Mouse (Mus musculus): ENCODE data around the gene Aqp6. TPM values are rescaled to one million over a fixed set of nuclear protein-coding genes. Genes with fewer than 3 reads are reported as not detected.

Gene Aqp6
- polyA plus RNA-seq, 1 experiment from 2014 or later, result not detected

DNA sequence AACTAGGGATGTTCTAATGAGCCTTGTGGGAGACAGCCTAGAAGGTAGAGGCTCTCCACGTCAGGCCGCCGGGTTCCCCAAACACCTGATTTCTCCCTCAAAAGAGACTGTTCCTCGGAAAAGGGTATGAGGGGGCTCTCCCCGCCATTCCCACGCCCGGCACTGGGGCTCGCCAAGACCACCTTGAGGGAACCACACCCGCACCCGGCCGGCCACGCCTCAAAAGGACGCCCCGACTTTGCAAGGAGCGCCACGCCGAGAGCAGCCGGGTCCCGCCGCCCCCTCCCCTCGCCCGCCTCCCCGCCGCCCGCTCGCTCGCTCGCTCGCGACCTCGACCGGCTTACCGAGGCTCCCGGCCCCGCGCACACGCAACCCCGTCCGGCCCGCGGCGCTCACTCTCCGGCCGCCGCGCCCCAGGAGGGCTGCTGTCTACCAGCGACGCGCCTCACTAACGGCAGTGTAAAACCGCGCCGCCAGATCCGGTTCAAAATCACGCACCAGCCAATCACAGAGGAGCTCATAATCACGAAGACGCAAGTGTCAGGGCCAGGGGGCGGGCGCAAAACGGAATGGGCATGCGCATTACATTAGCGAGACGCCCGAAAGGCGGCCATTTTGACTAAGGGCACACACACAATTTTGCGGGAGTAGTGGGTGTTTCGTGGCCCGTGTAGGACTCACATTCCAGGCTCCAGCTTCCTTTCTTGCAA, 50.1 kb downstream of the Aqp6 start, which contains the start of gene Racgap1:
Gene Racgap1, minus strand, starts transcription at position 494 of the 710 bp plus-strand sequence.
- no peak within 1 kb of the TSS for H3K27ac ChIP-seq
- peak; percentile 95 for ATAC-seq (ENCODE audit: low FRiP score, low read depth)

DNA sequence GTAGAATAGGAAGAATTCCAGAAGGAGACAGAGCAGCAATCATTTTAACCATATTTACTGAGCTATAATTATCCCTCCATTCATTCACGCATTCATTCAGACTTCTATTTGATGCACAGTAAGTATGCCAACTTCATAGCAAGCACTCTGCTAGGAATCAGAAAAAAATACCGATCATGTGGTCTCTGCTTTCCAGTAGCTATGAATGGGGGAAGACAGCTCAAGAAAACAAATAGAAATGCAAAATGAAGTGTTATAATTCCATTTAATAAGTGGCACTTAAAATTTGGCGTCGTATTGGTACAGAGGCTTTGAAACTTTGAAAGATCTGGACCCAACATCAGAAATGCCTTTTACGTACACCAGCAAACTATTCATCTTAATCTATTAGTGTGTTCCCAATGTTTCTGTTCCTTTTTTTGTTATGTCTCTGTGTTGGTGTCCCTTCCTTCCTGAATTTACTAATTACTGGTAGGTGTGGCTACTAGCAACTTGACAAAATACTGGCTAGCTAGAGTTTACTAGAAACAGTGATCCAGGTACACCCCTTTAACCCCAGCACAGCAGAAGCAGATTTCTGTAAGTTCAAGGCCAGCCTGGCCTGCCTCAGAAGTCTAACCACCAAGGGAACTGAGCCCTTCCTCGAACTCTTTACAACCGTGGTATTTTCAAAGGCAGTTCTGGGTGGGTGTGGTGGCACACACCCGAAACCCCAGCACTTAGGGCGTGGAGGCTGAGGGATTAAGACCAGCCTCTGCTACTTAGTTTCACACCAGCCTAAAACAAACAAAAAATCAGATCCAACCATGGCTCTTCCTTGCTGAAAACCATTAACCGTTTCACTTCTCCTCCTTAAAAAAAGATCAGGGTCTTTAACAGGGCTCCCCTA, 51.0 kb downstream of the Aqp6 start:
- Histone ChIP-seq H3K9ac (0 out of 2 replicates have a peak overlapping the region, but pooled peaks have one; percentile 8), H3K27ac (no peak overlapping the region), H3K4me3 (peak overlapping the region; percentile 87), H3K9me3 (no peaks in the 10 kb centered on the region), H3K4me2 (replicated peaks) (peak overlapping the region; percentile 79), H3K4me1 (peaks cover 48% of the 10 kb centered on the region), H3K27me3 (peaks cover 49% of the 10 kb centered on the region), H3K36me3 (no peaks in the 10 kb centered on the region)
- WGBS, result 71% methylated on average over 10 of the region's 10 CpGs
- ATAC-seq (ENCODE audit: low FRiP score, low read depth), result no peak

More for the DNA sequence above, 50.1 kb downstream of the Aqp6 start, which contains the start of gene Racgap1:
- H3K36me3 ChIP-seq, result no peaks in the 10 kb centered on the region
- no peaks in the 10 kb centered on the region for H3K9me3 ChIP-seq
- peak within 1 kb of the TSS; percentile 83 for H3K9ac ChIP-seq
- WGBS, result under 1% methylated on average over 62 of the region's 68 CpGs
- peak within 1 kb of the TSS; percentile 87 for H3K4me3 ChIP-seq
- peaks cover 41% of the 10 kb centered on the region for H3K27me3 ChIP-seq
- H3K4me2 ChIP-seq (replicated peaks), result peak within 1 kb of the TSS; percentile 79
- H3K4me1 ChIP-seq, result peaks cover 50% of the 10 kb centered on the region

DNA sequence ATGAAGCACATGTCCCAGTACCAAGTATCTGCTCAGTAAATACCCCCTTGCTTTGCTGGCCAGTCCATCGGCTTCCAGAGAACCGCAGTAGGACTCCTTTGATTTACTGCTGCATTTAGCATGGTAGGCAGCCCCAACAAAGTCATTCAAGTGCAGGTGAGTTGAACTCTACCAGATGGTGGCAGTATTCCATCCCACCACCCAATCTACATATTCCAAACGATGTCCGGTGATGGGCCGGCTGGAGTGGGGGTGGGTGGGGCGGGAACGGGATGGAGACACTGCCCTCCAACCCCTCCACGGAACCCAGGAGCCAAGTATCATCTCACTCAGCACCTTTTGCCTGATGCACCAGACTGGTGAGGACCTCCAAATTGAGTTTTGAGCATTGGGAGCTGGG, 52.1 kb downstream of the Aqp6 start:
- no peaks in the 10 kb centered on the region for H3K9me3 ChIP-seq
- ATAC-seq (ENCODE audit: low FRiP score, low read depth), result no peak
- H3K4me3 ChIP-seq, result peak overlapping the region; percentile 30
- H3K4me1 ChIP-seq, result peaks cover 37% of the 10 kb centered on the region
- H3K36me3 ChIP-seq, result no peaks in the 10 kb centered on the region
- no peak overlapping the region for H3K27ac ChIP-seq
- no peak overlapping the region for H3K9ac ChIP-seq
- peak overlapping the region; percentile 57 for H3K4me2 ChIP-seq (replicated peaks)
- H3K27me3 ChIP-seq, result peaks cover 57% of the 10 kb centered on the region
- WGBS, result 4% methylated on average over 8 of the region's 8 CpGs

DNA sequence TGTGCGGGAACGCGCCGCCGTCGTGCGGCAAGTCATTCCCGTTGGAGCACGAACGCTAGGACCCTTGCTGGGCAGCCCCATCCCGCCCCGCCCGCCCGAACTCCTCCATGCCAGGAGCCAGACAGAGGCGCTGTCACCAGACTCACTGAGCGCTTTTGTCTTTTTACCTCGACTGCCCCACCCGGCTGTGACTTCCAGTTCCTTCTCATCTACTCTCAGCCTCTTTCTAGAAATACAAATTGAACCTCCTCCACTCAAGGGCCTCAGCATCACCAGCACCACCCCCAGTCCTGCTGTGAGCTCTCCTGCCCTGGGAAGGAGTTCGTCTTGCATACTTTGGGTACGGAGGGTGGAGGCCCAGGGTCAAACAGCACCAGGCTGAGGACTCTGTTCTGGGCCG, 52.7 kb downstream of the Aqp6 start:
- ATAC-seq (ENCODE audit: low FRiP score, low read depth), result no peak
- H3K4me1 ChIP-seq, result peaks cover 32% of the 10 kb centered on the region
- peaks cover 57% of the 10 kb centered on the region for H3K27me3 ChIP-seq
- H3K4me3 ChIP-seq, result peak overlapping the region; percentile 30
- 5% methylated on average over 21 of the region's 21 CpGs for WGBS
- H3K4me2 ChIP-seq (replicated peaks), result peak overlapping the region; percentile 57
- no peaks in the 10 kb centered on the region for H3K9me3 ChIP-seq
- H3K9ac ChIP-seq, result peak overlapping the region; percentile 25
- H3K27ac ChIP-seq, result no peak overlapping the region
- H3K36me3 ChIP-seq, result no peaks in the 10 kb centered on the region

Other genes with a start within 250 kb of the Aqp6 start
- gene Fmnl3, start 230.9 kb upstream of the Aqp6 start, polyA plus RNA-seq (2015; fragmentation: Nextera tagmentation; extraction: Ambion mirVana), result 29.5 and 30.9 TPM in 2 replicates
- 287 and 298 TPM in 2 replicates for gene Tmbim6, start 208.5 kb upstream of the Aqp6 start, polyA plus RNA-seq (2015; fragmentation: Nextera tagmentation; extraction: Ambion mirVana)
- gene Nckap5l, start 143.7 kb upstream of the Aqp6 start, polyA plus RNA-seq (2015; fragmentation: Nextera tagmentation; extraction: Ambion mirVana), result 14.0 and 14.1 TPM in 2 replicates
- 17.0 and 19.7 TPM in 2 replicates for gene Bcdin3d, start 126.7 kb upstream of the Aqp6 start, polyA plus RNA-seq (2015; fragmentation: Nextera tagmentation; extraction: Ambion mirVana)
- gene Faim2, start 73.2 kb upstream of the Aqp6 start, polyA plus RNA-seq (2015; fragmentation: Nextera tagmentation; extraction: Ambion mirVana), result 0.34 and 0.37 TPM in 2 replicates
- not detected in 2 replicates for gene Aqp2, start 22.3 kb upstream of the Aqp6 start, polyA plus RNA-seq (2015; fragmentation: Nextera tagmentation; extraction: Ambion mirVana)
- gene Aqp5, start 10.6 kb upstream of the Aqp6 start, polyA plus RNA-seq (2015; fragmentation: Nextera tagmentation; extraction: Ambion mirVana), result 0.27 and 0.61 TPM in 2 replicates
- gene Racgap1, start 50.3 kb downstream of the Aqp6 start, polyA plus RNA-seq (2015; fragmentation: Nextera tagmentation; extraction: Ambion mirVana), result 114 and 121 TPM in 2 replicates
- 1.7 and 1.8 TPM in 2 replicates for gene Asic1, start 69.0 kb downstream of the Aqp6 start, polyA plus RNA-seq (2015; fragmentation: Nextera tagmentation; extraction: Ambion mirVana)
- gene Smarcd1, start 100.7 kb downstream of the Aqp6 start, polyA plus RNA-seq (2015; fragmentation: Nextera tagmentation; extraction: Ambion mirVana), result 54.0 and 58.7 TPM in 2 replicates
- not detected in 2 replicates for gene Gm17349, start 104.1 kb downstream of the Aqp6 start, polyA plus RNA-seq (2015; fragmentation: Nextera tagmentation; extraction: Ambion mirVana)
- gene Gpd1, start 116.1 kb downstream of the Aqp6 start, polyA plus RNA-seq (2015; fragmentation: Nextera tagmentation; extraction: Ambion mirVana), result 0.27 and 0.55 TPM in 2 replicates
- 139 and 143 TPM in 2 replicates for gene Cox14, start 124.2 kb downstream of the Aqp6 start, polyA plus RNA-seq (2015; fragmentation: Nextera tagmentation; extraction: Ambion mirVana)
- 80.6 and 85.0 TPM in 2 replicates for gene Cers5, start 171.5 kb downstream of the Aqp6 start, polyA plus RNA-seq (2015; fragmentation: Nextera tagmentation; extraction: Ambion mirVana)